Mouse (Mus musculus): ENCODE measurements around the gene Rps27a.
A peak's percentile ranks its signal among the peaks of the same experiment; 100 is the strongest.
"Not testable (repeated sequence)": the region's sequence is repeated elsewhere in the genome, so short reads cannot be mapped to it uniquely, and the experiment has no call there.

Gene Rps27a

DNA sequence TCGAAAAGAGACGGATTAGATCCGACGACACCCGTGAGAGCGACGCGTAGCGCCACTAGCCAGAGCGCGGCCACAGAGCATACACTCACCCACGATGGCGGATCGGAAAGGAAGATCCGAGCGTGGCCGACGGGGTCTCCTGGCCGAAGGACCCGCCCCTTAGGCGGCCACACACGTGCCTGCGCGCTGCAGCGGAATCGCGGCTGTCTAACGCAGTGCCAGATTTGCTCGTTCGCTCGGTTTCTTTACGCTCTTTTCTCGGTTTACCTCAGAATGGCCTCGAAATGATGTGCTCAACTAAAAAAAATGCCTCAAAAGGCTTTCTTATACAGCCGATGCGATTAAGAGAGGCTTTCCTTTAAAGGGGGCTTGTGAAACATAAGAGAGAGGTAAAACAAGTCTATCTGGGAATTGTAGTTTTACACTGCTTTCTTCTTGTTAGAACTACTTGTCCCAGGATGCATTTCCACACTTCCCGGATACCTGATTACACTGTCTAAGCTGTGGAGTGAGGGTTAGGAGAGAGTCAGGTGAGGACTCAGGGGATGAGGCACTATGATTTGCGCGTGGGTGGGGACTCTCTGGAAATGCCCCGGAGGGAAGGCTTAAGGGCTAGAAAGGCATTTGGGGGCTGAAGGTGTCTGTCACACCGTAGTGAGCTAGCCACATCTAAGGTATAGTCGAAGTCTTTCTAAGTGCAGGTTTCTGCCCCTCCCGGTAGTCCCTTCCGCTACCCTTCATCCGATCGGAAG is at the start of gene Rps27a, which contains the start of gene Clhc1:
Rps27a (minus strand) TSS at position 358 of the 752 bp plus-strand sequence.
Clhc1 (plus strand) TSS at position 199 of the 752 bp plus-strand sequence.
- DNase-seq (ENCODE audit: low spot score) = peak; percentile 93

DNA sequence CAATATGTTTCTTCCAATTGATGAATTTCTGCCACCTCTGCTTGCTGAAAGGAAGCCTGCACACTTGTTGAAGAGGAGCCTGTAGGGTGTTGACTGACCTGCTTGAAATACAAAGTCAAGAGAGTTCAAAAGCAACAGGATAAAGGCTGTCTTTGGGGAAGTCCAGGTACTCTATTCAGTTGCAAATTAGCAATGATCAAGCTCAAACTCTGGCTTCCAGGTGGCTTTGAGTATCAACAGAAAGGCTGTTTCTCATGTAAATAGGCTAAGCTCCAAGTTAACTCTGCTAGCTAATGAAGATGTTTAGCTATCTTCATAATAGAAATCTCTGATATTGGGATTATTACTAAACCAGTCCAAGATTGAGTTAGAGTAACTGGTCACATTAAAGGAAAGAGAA is 49.2 kb upstream of the Rps27a start:
- no peak for DNase-seq (ENCODE audit: low spot score)

DNA sequence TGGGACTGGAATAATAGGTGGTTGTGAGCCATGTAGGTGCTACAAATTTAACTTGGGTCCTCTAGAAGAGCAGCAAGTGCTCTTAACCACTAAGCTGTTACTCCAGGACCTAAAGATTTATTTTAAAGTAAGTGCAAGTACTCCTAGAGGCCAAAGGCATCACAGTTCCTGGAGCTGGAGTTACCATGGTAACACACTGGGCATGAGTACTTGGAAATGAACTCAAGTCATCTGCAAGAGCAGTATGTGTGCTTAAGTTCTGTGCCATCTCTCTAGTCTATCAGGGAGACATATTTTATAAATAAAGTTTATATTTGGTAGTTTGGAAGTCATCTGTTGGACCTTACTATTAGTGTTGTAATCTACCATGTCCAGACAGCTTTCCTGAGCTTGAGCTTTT is 47.3 kb upstream of the Rps27a start:
- DNase-seq (ENCODE audit: low spot score) = no peak

DNA sequence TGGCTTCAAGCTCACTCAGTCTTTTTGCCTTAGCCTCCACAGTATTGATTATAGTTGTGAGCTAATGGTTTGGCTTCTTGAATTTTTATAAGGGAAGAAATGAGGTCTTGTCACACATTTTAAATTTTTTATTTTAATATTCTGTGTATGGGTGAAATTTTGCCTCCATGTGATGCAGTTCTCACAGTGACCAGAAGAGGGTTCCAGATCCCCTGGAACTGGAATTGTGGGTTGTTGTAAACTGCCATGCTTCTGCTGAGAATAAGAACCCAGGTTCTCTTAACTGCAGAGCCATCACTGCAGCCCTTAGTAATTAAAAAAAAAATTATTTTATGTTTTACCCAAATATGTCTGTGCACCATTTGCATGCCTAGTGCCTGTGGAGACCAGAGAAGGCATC is 31.7 kb upstream of the Rps27a start:
- no peak for DNase-seq (ENCODE audit: low spot score)

DNA sequence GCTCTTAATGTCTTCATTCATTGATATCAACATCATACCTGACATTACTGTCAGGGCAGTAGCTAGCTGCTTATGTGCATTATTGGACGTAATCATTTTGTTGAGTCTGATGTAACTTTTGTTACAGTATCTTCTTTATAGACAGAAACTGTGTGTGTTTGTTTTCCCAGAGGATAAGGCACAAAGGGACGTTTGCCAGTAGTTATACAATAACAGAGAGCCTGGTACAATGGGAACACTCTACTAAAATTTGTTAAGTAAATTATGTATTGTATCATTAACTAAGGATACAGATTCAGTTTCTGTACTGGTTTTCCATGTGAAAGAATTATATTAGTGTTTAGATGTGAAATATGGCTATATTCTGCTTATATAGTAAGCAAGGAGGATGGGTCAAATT is 24.7 kb upstream of the Rps27a start:
- no peak for DNase-seq (ENCODE audit: low spot score)

DNA sequence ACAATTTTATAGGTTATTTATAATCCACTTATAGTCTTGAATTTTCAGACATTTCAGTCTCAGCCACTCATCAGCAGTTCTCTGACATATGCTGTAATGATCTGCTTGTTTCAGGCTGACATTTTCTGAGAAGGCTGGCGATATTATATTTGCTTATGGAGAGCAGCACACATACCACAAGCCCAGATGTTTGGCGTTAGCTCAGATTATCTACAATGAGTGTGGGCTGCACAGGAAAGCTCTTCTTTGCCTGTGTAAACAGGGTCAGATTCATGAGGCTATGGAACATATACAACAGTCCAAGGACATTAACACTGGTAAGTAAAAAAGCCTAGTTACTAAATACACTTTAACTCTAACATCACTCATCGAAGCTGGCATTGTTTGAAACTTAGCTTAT is 23.6 kb upstream of the Rps27a start:
- peak; percentile 12 for DNase-seq (ENCODE audit: low spot score)

DNA sequence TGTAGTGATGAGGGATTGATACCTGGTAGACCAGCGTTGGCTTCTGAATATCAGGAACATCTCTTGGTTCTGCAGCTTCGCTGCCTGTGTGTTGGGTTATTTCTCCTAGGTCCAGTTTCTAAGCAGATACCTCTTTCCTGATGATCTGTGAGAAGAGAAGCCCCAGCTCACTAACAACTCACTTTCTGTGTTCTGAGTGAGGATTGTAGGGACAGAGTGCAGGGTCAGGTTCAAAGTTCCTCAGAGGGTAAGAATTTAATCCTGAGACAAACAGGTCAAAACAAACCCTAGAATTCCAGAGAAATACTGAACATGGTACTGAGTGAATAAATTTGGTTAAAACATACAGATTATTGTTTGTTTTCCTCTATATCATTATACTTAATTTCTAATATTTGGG is 15.5 kb upstream of the Rps27a start:
- DNase-seq (ENCODE audit: low spot score) = no peak

DNA sequence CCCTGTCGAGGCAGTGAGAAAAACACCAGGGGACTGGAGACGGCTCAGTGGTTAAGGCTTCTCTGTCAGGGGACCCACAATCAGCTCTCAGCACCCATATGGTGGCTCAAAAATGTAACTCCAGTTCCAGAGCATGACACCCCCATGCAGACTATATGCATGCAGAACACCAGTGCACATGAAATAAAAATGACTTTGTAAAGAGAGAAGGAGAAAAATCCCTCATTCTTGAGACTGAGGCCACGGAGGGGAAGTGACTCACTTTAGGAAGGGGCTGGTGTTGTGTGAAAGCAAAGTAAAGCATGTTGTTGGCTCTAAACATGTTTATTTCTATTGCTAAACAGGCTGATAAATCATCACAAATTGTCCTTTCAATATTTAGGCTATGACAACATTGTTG is 13.1 kb upstream of the Rps27a start:
- no peak for DNase-seq (ENCODE audit: low spot score)

DNA sequence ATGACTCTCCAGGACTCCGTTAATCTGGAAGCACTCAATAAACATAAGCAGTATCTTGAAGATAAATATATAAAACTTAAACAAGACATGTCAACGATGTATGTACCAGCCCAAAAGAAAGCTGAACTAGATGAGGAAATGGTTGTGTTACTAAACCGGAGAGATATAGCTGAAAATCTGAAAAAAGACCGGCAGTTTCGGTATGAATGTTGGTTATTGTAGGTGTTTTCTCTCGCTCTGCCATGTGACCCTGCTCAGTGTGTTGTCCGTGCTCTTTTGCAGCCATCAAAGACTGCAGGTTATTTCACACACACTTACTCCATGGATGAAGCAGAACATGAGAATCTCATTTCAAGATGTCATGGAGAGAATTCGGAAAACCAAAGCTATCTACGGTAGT is 12.5 kb upstream of the Rps27a start:
- no peak for DNase-seq (ENCODE audit: low spot score)

DNA sequence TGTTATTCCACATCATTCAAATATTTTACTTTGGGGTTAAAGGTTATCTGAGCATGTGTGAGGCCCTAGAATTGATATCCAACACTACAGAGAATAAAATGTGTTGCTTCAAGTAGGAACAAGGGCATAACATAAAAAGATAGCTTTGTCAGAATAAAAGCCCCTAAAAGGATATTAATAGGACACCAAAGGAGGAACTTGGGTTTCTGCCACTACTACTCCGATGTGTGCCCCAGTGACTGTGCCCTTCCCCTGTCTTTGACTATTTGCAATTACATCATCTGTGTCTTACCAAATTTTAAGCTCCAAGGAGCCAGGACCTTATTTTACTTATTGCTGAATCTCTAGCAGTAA is 1.5 kb upstream of the Rps27a start:
- DNase-seq (ENCODE audit: low spot score) = no peak

DNA sequence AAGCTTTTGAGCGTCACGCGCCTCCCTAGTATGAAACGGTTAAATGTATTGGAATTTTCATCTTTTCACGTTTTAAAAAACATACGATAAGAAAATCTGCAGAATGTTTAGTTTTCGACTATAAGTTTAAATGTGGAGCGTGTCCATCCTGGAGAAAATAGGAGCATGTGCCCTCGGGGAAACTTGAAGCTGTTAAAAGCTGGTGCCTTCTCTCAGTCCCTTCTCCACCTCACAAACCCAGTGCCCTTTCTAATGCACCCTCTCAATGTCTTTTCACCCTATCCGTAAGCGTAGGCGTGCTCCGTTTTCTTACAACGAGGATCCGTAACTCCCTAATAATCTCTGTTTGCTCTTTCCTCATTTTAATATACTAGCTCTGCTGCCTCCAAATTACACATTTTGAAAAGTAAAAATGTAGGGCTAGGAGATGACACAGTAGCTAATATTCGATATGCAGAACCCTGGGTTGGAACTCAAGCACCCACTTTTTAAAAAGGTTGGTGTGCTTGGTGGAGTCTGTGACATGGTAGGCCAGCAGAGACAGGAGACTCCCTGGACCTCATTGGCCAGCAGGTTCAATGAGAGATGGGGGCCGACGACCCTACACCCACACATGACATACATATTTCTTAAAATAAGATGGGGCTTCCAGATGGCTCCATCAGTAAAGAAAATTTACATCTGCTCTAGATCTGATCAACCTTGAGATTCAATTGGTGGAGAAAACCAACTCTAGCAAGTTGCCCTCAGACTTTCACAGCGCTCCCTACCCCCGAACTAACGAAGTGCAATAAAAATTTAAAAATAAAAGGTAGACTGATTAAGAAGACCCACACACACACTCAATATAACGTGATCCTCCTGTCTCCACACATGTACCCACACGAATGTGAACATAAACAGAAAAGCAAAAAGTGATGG is 855 bp upstream of the Rps27a start:
- no peak for DNase-seq (ENCODE audit: low spot score)

DNA sequence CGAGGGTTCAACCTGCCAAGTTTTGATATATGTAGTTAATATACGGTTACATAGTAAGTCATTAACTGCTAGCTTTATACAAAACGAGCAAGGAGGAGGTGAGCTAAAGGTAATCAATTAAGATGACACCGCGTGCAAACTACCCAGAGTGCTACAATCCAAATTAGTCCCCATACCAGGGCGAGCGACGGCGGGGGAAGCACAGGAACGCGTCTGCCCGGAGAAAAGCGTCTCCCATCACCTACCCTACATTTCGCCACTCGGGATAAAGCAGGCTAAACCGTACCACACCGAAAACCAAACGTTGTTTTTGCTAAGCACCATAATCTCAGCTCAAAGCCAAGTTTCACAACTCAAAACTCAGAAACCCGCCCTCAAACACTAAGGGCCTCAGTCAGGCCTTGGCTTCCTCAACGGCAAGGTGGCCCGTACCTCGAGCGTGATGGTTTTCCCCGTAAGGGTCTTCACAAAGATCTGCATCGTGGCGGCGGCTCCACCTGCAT is 609 bp downstream of the Rps27a start:
- DNase-seq (ENCODE audit: low spot score) = peak; percentile 23

DNA sequence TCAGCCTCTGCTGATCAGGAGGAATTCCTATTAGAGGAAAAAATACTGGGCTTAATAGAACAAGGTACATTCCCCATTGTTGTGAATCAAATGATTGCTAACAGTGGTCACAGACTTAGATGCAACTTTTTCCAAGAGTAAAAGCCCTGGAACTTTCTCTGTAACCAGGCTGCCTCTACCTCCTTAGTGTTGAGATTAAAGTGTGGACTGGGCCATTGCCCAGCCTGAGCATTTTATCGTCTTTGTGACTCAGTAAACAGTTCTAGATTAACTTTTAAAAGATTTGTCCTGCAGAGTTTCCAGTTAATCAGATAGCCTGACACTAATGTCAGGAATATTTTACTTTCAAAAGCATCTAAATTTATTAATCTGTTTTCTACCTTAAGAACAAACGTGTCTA is 1.1 kb downstream of the Rps27a start:
- DNase-seq (ENCODE audit: low spot score) = no peak

DNA sequence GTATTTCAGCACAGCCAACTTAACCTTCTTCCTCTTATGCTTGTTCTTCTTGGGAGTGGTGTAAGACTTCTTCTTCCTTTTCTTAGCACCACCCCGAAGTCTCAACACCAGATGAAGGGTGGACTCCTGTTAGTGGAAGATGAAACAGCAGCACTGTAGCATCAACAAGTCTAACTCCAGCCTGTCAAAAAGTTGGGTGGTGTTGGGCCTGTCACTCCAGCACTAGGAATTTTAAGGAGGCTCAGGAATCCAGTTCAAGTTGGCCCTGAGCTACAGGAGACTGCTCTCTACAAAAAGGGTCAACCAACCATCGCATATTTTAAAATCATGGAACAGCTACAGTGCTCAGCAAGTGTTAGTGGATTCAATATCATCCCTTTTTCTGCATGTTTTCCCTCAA is 1.6 kb downstream of the Rps27a start:
- DNase-seq (ENCODE audit: low spot score) = not testable (repeated sequence)

DNA sequence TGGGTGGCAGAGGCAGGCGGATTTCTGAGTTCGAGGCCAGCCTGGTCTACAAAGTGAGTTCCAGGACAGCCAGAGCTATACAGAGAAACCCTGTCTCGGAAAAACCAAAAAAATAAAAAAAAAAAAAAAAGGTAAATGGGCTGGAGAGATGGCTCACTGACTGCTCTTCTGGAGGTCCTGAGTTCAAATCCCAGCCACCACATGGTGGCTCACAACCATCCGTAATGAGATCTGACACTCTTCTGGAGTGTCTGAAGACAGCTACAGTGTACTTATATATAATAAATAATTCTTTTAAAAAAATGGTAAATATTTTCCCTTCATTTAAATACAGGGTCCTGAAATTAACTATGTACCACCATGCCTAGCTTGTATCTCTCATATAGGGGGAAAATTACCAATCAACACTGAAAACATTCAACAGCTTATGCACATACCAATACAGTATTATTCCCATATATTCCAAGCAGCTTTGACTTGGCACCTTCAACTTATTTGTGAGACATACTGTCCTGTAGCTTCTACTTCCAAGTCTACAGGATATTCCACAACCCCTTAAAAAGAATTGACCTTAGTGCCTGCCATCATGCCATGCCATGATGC is 2.7 kb downstream of the Rps27a start:
- not testable (repeated sequence) for DNase-seq (ENCODE audit: low spot score)

DNA sequence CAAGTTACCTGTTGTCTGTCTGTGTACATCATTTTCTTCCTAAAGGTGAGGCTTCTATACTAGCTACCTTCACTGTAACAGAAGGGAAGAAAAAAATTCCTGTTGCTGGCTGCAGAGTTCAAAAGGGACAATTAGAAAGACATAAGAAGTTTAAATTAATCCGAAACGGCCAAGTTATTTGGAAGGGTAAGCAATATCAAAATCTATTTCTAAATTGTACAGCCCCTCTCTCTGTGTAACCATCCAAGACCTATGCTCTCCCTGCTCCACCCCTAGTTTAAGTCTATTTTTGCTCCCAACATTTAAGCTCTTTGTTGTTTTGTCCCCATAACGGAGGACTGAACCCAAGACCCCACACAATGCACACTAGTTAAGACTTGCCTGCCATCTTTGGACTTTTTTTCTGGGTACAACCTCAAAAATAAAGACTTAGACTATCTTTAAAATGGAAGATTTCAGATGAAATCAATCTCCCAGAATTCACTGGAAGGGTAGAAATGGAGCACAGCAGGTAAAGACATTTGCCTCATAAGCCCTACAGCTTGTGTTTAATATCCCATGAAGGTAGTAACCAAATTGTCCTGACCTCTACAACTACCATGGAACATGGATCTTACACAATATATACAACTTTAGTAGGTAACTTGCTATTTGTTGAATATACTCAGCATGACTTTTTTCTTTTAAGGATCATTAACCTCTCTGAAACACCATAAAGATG is 3.5 kb downstream of the Rps27a start:
- no peak for DNase-seq (ENCODE audit: low spot score)

DNA sequence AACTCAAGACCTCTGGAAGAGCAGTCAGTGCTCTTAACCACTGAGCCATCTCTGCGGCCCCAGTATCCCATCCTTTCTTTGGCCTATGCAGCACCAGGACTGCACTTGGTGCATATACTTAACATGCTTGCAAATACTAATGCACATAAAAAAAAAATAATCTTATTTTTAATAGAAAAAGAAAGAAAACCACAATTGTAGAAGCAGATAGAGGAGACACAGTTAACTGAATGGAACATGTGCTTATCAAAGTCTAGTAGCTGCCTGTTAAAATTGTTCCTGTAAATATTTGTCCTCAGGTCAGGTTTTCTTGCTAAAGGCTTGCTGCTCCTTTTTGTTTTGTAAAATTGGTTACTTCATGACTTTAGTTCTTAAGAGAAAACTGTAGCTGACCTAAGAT is 9.7 kb downstream of the Rps27a start:
- no peak for DNase-seq (ENCODE audit: low spot score)

DNA sequence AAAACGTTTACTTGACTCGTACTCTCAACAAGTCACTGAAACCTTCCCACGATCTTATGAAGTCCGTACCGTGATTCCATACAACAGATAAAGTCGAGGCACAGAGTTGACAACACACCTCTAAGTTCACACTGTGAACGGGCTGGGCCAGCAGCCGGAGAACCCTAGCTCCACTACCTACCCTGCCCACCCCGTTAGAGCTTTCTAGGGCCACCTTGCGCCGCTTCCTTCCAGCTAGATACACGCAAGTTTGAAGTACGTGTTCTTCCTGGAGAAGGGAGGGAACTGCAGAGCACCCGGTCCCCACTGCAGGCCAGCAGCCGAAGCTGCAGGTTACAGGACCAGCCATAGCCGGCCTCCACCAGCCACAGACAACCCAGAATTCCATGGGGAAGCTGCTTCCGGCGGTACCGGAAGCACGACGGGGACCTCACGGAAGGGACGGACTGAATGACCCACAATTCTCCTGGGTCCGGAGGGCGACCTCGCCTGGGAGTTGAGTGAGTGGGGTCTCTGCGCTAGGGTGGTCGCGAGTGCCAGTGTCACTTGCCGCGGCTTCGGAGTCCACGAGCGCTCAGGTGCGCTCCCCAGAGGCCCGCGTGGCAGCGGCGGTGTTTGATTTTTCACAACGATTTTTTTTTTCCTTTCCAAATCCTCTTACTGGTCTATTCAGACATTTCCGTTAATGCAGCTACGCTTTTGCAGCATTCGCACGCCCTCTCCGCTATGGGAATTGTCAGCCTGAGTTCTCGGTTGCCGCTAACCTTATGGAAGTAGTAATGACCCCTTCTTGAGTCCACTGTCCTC is 21.7 kb downstream of the Rps27a start, which contains the start of gene Mtif2:
Mtif2 (plus strand) TSS at position 421 of the 807 bp plus-strand sequence.
- peak; percentile 90 for DNase-seq (ENCODE audit: low spot score)

DNA sequence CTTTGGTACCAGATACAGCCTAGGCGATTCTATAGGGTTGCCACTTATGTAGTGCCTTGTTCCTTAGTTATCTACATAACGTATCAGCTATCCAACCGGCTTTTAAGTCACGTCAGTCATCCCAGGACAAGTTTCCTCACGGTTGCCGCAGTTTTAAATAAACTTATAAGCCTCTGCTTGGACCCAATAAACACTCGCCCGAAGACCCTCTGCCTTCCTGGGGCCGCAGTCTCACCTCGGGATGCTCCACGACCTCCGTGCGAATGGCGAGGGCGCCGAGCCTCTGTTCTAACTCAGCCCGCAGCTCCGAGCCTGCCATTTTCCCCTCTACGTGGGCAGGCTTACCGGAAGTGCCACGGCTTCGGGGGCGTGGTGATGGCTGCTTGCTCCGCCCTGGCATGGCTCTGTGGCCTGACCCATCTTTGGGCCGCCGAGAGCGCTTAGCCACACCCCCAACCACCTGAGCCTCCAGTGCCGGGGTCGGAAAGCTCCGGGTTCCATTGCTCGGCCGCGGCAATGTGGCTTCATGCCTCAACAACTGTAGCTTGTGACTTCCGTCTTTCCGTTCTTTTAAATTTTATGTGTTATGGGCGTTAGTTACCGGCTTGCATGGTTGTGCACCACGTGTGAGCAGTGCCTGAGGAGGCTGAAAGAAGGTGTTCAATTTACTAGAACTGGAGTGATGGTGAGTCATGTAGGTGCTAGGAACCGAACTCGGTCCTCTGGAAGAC is 33.1 kb downstream of the Rps27a start, which contains the start of gene Prorsd1:
Prorsd1 (minus strand) TSS at position 352 of the 731 bp plus-strand sequence.
- DNase-seq (ENCODE audit: low spot score) = peak; percentile 98

DNA sequence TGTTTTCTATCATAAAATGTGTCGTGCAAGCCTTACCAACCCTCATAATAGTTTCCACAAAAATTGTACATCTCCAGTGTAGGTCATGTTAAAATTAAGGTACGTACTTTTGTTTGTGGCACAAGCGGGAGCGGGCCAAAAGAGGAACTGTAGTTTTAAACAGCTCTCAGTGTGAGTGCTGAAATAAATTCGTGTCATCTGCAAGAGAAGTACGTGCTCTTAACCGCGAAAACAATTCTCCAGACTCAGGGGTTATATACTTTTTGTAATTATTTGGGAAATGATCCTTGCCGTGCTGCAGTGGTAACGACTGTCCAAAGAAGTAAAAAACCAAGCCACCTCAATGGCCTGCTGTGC is 33.6 kb downstream of the Rps27a start:
- DNase-seq (ENCODE audit: low spot score) = no peak
